Mouse (Mus musculus): ENCODE data around the gene Irx2. TPM values are rescaled to one million over a fixed set of nuclear protein-coding genes. Genes with fewer than 3 reads are reported as not detected.
A peak's percentile ranks its signal among the peaks of the same experiment; 100 is the strongest.

Gene Irx2
- 9.3 and 12.6 TPM in 2 replicates for polyA plus RNA-seq (2015; fragmentation: Nextera tagmentation; extraction: Ambion mirVana)

DNA sequence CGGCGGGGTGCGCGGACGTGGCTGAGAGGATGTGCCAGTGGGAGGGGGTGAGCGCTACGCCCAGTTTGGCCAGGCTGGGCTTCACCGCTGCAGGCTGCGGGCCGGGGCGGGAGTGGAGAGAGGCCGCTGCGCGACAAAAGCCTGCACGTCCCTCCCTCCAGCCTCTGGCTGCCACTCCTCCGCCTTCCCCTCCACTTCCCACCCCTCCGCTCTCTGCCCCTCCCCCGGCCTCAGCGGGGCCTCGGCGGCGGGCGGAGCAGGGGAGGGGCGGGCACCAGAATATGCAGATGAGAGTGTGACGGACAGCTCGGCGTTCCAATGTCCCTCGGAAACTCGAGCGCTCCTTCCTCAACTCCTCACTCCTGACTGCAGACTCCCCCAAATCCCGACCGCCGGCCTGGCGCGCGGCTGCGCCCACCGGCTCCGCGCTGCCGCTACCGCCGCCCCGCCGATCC, at the start of gene Irx2:
Gene Irx2 (plus strand): TSS at position 359 of the 455 bp plus-strand sequence.
- peak within 1 kb of the TSS; percentile 74 for H3K27ac ChIP-seq (replicated peaks)
- no peaks in the 10 kb centered on the region for H3K9me3 ChIP-seq
- H3K9ac ChIP-seq: peak within 1 kb of the TSS; percentile 87
- H3K36me3 ChIP-seq: no peaks in the 10 kb centered on the region
- peak within 1 kb of the TSS; percentile 89 for H3K4me2 ChIP-seq
- ATAC-seq (ENCODE audit: extremely low read depth, insufficient number of reproducible peaks, low FRiP score, low TSS enrichment): peak; percentile 80
- H3K4me3 ChIP-seq: peak within 1 kb of the TSS; percentile 70
- peaks cover 97% of the 10 kb centered on the region for H3K27me3 ChIP-seq (replicated peaks)
- H3K4me1 ChIP-seq: peaks cover 29% of the 10 kb centered on the region
- 2% methylated on average over 36 of the region's 45 CpGs for WGBS

DNA sequence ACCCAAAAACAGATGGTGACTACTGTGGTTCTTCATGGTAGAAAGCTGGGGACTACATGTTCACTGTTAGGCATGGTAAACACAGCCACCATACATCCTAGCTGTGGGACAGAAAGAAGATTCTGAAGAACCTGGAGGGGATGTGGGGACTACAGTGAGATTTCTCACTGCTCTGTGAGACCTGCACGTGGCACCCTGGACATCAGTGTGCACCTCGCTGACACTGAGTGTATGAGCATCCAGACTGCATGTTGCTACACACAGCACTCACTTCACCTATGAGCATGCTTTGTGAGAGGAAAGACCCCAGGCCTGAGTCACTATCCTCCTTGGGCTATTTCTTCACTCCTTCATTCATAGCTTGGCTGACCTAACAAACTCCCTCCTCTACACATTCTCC, 47.3 kb upstream of the Irx2 start:
- Histone ChIP-seq H3K4me1 (no peaks in the 10 kb centered on the region), H3K9me3 (no peaks in the 10 kb centered on the region; the same call in 1 of the 2 replicates), H3K4me3 (no peak overlapping the region), H3K4me2 (no peak overlapping the region), H3K27me3 (replicated peaks) (no peaks in the 10 kb centered on the region), H3K36me3 (no peaks in the 10 kb centered on the region), H3K27ac (replicated peaks) (no peak overlapping the region), H3K9ac (no peak overlapping the region)
- no peak for ATAC-seq (ENCODE audit: extremely low read depth, insufficient number of reproducible peaks, low FRiP score, low TSS enrichment)
- 81% methylated on average over 2 of the region's 2 CpGs for WGBS

DNA sequence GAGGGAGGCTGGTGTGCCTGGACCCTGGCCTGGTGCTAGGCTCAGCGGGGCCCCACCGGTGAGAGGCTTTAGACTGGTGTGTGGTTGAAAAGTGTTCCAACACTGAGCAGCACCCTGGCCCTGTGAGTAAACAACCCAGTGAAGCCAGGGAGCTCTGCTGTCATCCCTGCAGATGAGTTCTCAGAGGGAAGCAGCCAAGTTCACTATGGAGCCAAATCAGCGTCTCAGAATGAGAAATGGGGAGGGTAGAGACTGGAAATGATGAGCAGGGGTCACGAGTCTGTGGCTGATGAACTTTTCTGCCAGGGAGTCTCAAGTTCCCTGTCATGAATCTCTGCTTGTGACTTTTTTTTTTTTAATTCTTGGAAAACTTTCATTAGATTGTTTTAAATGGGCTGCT, 36.1 kb upstream of the Irx2 start:
- 63% methylated on average over 4 of the region's 4 CpGs for WGBS
- no peak for ATAC-seq (ENCODE audit: extremely low read depth, insufficient number of reproducible peaks, low FRiP score, low TSS enrichment)
- Histone ChIP-seq H3K9ac (no peak overlapping the region), H3K36me3 (no peaks in the 10 kb centered on the region), H3K27ac (replicated peaks) (no peak overlapping the region), H3K4me3 (no peak overlapping the region), H3K9me3 (no peaks in the 10 kb centered on the region), H3K4me1 (no peaks in the 10 kb centered on the region), H3K4me2 (no peak overlapping the region), H3K27me3 (replicated peaks) (no peaks in the 10 kb centered on the region; the same call in none of the 2 replicates)

DNA sequence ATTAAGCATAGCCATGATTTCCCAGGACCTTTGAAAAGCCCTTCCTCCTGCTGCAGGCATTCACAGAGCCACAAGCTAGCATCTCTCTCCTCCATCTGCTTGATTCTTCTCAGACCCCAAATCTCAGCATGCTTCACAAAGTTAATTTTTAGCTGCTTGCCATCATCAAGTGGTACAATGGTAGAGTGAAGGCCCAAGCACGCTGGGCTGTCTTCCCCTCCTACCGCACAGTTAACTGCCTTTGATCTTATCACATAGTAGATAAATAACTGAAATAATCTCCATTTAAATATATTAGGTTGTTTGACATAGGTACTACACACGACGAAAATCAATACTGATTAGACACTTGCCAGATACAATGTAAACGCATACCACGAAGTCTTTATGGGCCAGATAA, 35.3 kb upstream of the Irx2 start:
- no peak for ATAC-seq (ENCODE audit: extremely low read depth, insufficient number of reproducible peaks, low FRiP score, low TSS enrichment)

DNA sequence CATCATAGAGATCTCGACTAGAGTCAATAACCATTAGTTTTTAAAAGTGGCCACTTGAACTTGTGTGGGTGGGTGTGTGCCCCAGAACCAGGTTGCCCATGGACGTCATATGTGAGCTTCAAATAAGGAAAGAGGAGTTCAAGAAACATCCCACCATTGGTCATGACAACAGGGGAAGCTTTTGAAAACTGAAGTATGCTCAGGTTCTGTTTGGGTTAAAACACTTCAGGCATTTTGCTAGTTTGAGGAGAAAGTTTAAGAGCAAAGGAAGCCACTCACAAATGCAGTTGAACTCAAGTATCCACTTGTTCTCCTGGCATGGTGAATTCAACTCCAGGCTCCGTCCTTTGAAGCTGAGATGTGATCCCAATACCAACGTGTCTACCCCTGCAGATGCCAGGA, 34.9 kb upstream of the Irx2 start:
- H3K27ac ChIP-seq (replicated peaks): no peak overlapping the region
- H3K4me1 ChIP-seq: no peaks in the 10 kb centered on the region
- no peaks in the 10 kb centered on the region for H3K9me3 ChIP-seq
- no peaks in the 10 kb centered on the region for H3K36me3 ChIP-seq
- no peak overlapping the region for H3K4me2 ChIP-seq
- WGBS: 56% methylated on average over 4 of the region's 4 CpGs
- no peak overlapping the region for H3K4me3 ChIP-seq
- H3K27me3 ChIP-seq (replicated peaks): no peaks in the 10 kb centered on the region; the same call in none of the 2 replicates
- H3K9ac ChIP-seq: no peak overlapping the region
- ATAC-seq (ENCODE audit: extremely low read depth, insufficient number of reproducible peaks, low FRiP score, low TSS enrichment): no peak

More for the DNA sequence above, 35.3 kb upstream of the Irx2 start:
- H3K27me3 ChIP-seq (replicated peaks): no peaks in the 10 kb centered on the region; the same call in none of the 2 replicates
- H3K9me3 ChIP-seq: no peaks in the 10 kb centered on the region
- no peak overlapping the region for H3K4me2 ChIP-seq
- H3K36me3 ChIP-seq: no peaks in the 10 kb centered on the region
- WGBS: 67% methylated on average over 6 of the region's 6 CpGs
- H3K27ac ChIP-seq (replicated peaks): no peak overlapping the region
- no peaks in the 10 kb centered on the region for H3K4me1 ChIP-seq
- no peak overlapping the region for H3K9ac ChIP-seq
- no peak overlapping the region for H3K4me3 ChIP-seq

DNA sequence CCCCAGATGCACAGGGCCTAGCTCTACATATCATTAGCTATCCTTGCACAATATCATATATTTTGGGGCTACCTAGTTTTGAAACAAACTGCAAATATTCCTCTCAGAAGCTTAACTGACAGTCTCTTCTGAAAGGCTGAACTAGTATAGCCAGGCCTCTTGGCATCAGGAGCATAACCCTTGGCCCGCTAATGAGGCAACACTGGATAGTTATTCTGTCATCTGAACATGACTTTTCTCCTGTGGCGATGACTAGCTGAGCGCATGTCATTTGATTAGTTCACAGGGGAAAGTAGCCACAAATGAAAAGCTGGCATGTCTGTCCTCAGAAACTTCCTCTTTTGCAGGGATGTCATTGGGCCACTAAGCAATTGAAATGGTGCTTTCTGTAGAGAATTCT, 29.4 kb upstream of the Irx2 start:
- Histone ChIP-seq H3K4me1 (no peaks in the 10 kb centered on the region), H3K36me3 (no peaks in the 10 kb centered on the region), H3K9me3 (no peaks in the 10 kb centered on the region), H3K27ac (replicated peaks) (no peak overlapping the region), H3K9ac (no peak overlapping the region), H3K4me3 (no peak overlapping the region), H3K4me2 (no peak overlapping the region), H3K27me3 (replicated peaks) (no peaks in the 10 kb centered on the region)
- 82% methylated on average over 3 of the region's 3 CpGs for WGBS
- ATAC-seq (ENCODE audit: extremely low read depth, insufficient number of reproducible peaks, low FRiP score, low TSS enrichment): no peak

DNA sequence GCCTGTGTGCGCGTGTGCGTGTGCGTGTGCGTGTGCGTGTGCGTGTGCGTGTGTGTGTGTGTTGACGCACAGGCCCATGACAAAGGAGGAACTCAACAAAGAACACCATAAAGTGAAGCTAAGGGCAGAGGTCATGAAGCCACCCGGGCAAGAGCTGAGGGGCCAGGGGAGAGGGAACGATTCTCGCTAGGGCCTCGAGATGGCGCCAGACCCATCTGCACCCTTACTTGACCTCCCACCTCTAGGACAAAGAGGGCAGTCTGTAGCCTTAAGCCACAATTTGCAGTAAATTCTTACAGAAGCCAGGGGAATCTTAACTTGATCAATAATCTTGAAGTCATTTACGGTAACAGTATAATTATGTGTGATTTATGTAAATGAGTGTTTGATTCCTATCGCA, 19.9 kb upstream of the Irx2 start:
- no peaks in the 10 kb centered on the region for H3K27me3 ChIP-seq (replicated peaks)
- H3K4me3 ChIP-seq: no peak overlapping the region
- no peaks in the 10 kb centered on the region for H3K9me3 ChIP-seq
- no peak overlapping the region for H3K27ac ChIP-seq (replicated peaks)
- no peak overlapping the region for H3K9ac ChIP-seq
- H3K4me2 ChIP-seq: no peak overlapping the region
- no peaks in the 10 kb centered on the region for H3K36me3 ChIP-seq
- WGBS: 63% methylated on average over 16 of the region's 16 CpGs
- H3K4me1 ChIP-seq: no peaks in the 10 kb centered on the region
- no peak for ATAC-seq (ENCODE audit: extremely low read depth, insufficient number of reproducible peaks, low FRiP score, low TSS enrichment)

DNA sequence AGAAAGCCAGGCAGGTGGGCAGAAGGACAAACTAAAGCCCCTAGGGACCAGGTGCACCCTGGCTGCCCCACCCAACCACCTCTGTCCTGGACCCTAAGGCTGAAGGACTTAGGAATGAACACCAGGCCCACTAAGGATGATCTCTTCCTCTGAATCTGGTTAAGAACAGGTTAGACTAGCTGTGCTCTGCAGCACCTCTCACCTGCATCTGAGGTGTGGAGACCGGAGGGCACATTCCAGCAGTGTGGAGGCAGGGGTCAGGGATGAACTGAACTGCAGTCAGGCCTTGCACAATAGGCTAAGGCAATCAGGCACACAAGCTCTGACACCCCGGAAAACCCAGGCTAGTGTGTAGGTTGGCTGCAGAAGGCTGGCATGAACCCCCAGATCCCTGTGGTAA, 18.3 kb upstream of the Irx2 start:
- no peak overlapping the region for H3K4me2 ChIP-seq
- H3K27me3 ChIP-seq (replicated peaks): no peaks in the 10 kb centered on the region
- no peaks in the 10 kb centered on the region for H3K9me3 ChIP-seq
- H3K4me3 ChIP-seq: no peak overlapping the region
- WGBS: 78% methylated on average over 2 of the region's 2 CpGs
- no peaks in the 10 kb centered on the region for H3K4me1 ChIP-seq
- H3K27ac ChIP-seq (replicated peaks): no peak overlapping the region
- H3K36me3 ChIP-seq: no peaks in the 10 kb centered on the region
- ATAC-seq (ENCODE audit: extremely low read depth, insufficient number of reproducible peaks, low FRiP score, low TSS enrichment): no peak
- no peak overlapping the region for H3K9ac ChIP-seq

DNA sequence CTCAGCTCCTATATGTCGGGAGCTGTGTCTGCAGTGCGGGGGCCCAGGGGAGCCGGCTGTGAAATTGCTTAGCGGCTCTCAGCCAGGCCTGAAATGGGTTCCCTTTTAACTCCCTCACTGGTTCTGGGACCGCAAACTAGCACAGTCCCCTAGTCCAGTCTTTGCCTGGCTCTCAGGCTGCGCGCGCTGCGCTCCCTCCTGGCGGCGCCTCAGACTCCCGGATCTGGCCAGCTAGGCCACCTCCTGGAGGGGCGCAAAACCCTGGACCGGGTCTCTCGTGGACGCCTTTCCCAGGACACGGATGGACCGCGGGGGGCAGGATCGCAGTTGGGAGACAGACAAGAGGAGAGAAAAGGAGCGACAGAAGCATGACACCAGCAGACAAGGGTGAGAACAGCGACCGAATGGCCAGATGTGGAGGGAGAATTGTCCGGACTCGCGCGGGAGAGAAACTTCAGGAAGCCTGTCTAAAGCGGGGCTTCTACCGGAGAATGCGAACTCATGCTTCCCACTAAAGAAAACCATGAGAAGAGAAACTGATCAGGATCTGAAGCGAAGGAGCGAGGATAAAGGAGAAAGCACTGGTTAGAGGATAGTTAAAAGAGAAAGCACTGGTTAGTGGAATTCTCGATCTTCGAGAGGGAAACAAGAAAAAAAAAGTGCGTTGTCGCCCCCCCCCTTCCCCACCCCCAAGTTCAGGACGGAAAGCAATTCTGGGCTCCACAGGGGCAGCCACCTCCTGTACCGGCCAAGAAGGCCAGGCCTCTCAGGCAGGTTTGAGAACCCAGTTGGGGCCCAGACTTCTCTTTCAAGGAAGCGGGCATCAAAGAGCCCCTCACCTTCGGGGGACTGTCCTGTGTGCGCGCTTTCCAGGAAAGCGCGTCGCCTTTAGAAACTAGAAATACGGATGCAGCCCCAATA, 4.4 kb upstream of the Irx2 start:
- WGBS: under 1% methylated on average over 46 of the region's 46 CpGs
- Histone ChIP-seq H3K9me3 (no peaks in the 10 kb centered on the region), H3K27me3 (replicated peaks) (peaks cover 89% of the 10 kb centered on the region), H3K27ac (replicated peaks) (0 out of 2 replicates have a peak overlapping the region, but pooled peaks have one; percentile 15), H3K9ac (peak overlapping the region; percentile 75), H3K4me1 (peaks cover 23% of the 10 kb centered on the region), H3K4me3 (peak overlapping the region; percentile 46), H3K4me2 (peak overlapping the region; percentile 89), H3K36me3 (no peaks in the 10 kb centered on the region)
- no peak for ATAC-seq (ENCODE audit: extremely low read depth, insufficient number of reproducible peaks, low FRiP score, low TSS enrichment)

DNA sequence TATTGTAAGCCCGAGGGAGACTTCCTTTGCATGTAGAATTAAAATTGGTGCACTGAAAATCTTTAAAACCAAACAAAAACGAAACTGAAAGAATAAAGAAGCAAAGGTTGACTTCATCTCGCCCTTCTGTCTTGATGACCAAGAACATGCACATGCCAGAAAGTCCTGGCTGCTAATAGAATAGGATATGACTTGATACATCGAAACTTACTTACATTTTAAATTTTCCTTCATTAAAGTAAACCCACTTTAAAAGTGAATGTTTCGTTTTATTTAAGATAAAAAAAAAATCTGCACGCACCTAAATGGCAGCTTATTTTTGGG, 3.8 kb upstream of the Irx2 start:
- Histone ChIP-seq H3K9ac (peak overlapping the region; percentile 75), H3K9me3 (no peaks in the 10 kb centered on the region), H3K27ac (replicated peaks) (no peak overlapping the region), H3K27me3 (replicated peaks) (peaks cover 90% of the 10 kb centered on the region), H3K36me3 (no peaks in the 10 kb centered on the region), H3K4me2 (peak overlapping the region; percentile 89), H3K4me3 (peak overlapping the region; percentile 46), H3K4me1 (peaks cover 23% of the 10 kb centered on the region)
- ATAC-seq (ENCODE audit: extremely low read depth, insufficient number of reproducible peaks, low FRiP score, low TSS enrichment): no peak
- 6% methylated on average over 6 of the region's 6 CpGs for WGBS

DNA sequence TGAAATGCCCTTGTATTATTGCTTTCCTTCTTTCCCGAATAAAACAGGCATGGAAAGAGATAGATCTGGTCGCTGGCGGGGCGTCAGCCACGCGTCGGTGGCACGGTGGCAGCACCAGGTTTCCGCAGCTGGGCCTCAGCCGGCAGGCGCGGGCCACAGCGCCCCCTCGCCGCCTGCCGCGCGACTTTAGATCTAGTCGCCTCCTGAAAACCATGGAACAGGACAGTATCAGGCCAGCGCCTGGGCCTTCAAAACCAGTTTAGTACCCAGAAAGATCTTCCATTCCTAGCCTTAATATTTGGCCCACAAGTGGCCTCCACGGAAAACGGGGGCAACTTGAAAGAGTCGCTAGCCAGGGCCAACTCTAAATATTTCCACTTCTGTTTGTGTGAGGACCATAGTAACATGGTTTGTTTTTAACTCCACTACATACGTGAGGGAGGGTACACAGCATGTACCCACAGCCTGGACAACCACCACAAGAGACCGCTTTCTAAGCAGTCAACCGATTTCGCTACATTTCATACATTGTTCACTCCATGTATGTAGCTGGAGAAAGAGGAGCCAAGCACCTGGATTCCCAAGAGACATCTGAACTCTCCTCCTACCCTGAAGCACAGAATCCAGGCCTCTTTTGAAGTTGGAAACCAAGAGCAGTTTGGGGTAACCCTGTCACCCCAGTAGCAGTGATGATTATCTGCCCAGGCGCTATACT, 3.2 kb upstream of the Irx2 start:
- no peak for ATAC-seq (ENCODE audit: extremely low read depth, insufficient number of reproducible peaks, low FRiP score, low TSS enrichment)
- H3K9me3 ChIP-seq: no peaks in the 10 kb centered on the region
- peak overlapping the region; percentile 46 for H3K4me3 ChIP-seq
- peaks cover 23% of the 10 kb centered on the region for H3K4me1 ChIP-seq
- H3K27me3 ChIP-seq (replicated peaks): peaks cover 95% of the 10 kb centered on the region
- H3K36me3 ChIP-seq: no peaks in the 10 kb centered on the region
- 7% methylated on average over 28 of the region's 28 CpGs for WGBS
- peak overlapping the region; percentile 6; the same call in 1 of the 2 replicates for H3K9ac ChIP-seq
- no peak overlapping the region for H3K27ac ChIP-seq (replicated peaks)
- H3K4me2 ChIP-seq: peak overlapping the region; percentile 89
